Comparison of ENCODE assay signal across 8 mouse cellular contexts in the genomic region with DNA sequence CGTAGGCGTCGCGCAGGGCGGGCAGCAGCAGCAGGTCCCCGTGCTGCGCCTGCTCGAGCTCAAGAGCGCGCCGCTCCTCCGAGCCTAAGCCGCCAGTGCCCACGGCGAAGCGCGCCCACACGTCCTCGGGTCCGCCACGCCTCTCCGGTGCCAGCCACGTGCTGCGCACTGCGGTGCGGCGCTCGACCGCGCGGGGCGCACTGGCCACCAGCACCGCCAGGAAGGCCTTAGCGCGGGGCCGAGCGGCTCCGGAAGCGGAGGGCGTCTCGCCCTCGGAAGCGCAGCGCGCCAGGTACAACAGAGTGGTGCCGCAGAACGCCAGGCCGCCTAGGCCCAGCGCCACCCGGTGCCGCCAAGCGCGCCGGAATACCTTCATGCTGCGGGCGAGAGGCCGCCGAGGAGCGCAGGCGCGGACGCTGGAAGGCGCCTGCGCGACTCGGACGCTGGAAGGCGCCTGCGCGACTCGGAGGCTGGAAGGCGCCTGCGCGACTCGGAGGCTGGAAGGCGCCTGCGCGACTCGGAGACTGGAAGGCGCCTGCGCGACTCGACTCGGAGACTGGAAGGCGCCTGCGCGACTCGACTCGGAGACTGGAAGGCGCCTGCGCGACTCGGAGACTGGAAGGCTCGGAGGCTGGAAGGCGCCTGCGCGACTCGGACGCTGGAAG. TPM values are rescaled to one million over a fixed set of nuclear protein-coding genes. Genes with fewer than 3 reads are reported as not detected.
DNase-seq lines count a peak whose midpoint lies in the region; ATAC-seq lines count a peak whose summit lies in the region.

A gene (minus strand): TSS at position 409 of the 665 bp plus-strand sequence.
A gene (plus strand): TSS at position 632 of the 665 bp plus-strand sequence.

- peak; percentile 89 for ATAC-seq in embryonic facial prominence, embryonic 14.5 days (ENCODE audit: low read depth)
- peak; percentile 88 for ATAC-seq in heart, embryonic 15.5 days (replicated peaks; ENCODE audit: insufficient number of reproducible peaks, insufficient read depth, low FRiP score, low read depth)
- peak; percentile 79 for ATAC-seq in liver, embryonic 13.5 days (ENCODE audit: low read depth)
- peak; percentile 85 for ATAC-seq in stomach, embryonic 14.5 days (ENCODE audit: insufficient number of reproducible peaks, insufficient read depth, low FRiP score, low read depth)

- peak within 1 kb of the TSS; percentile 73 for H3K4me3 ChIP-seq in embryonic facial prominence, embryonic 14.5 days (ENCODE audit: low read depth, low read length)
- peak within 1 kb of the TSS; percentile 70 for H3K4me3 ChIP-seq in heart, embryonic 15.5 days
- peak within 1 kb of the TSS; percentile 85 for H3K4me3 ChIP-seq in liver, embryonic 13.5 days (replicated peaks)
- peak within 1 kb of the TSS; percentile 72 for H3K4me3 ChIP-seq in stomach, embryonic 14.5 days (ENCODE audit: low read depth, low read length)

- peak within 1 kb of the TSS; percentile 95 for H3K27ac ChIP-seq in embryonic facial prominence, embryonic 14.5 days (replicated peaks; ENCODE audit: low read depth, low read length)
- peak within 1 kb of the TSS; percentile 98 for H3K27ac ChIP-seq in heart, embryonic 15.5 days
- H3K27ac ChIP-seq in liver, embryonic 13.5 days, result peak within 1 kb of the TSS; percentile 96
- peak within 1 kb of the TSS; percentile 95 for H3K27ac ChIP-seq in stomach, embryonic 14.5 days (ENCODE audit: low read length)

- DNase-seq in A20 (ENCODE audit: low read depth, low spot score), result peak; percentile 93
- peak; percentile 86 for DNase-seq in adrenal gland, postnatal 10 days
- peak; percentile 88 for DNase-seq in embryonic facial prominence, embryonic 14.5 days (ENCODE audit: low spot score)
- peak; percentile 79 to 91 for DNase-seq in kidney, postnatal 25 days
- peak; percentile 80 for DNase-seq in liver, embryonic 13.5 days
- peak; percentile 88 to 90 for DNase-seq in natural killer cell, adult 2 months (ENCODE audit: low spot score in 2 of 2)

- 0% methylated on average over 35 of the region's 99 CpGs for WGBS in embryonic facial prominence, embryonic 14.5 days
- under 1% methylated on average over 96 of the region's 99 CpGs for WGBS in heart, embryonic 15.5 days
- under 1% methylated on average over 99 of the region's 99 CpGs for WGBS in liver, embryonic 13.5 days (ENCODE audit: insufficient replicate concordance)
- under 1% methylated on average over 98 of the region's 99 CpGs for WGBS in stomach, embryonic 14.5 days

- no peaks in the 10 kb centered on the region for H3K27me3 ChIP-seq in embryonic facial prominence, embryonic 14.5 days (replicated peaks; ENCODE audit: control insufficient read depth, insufficient read depth, low read length)
- H3K27me3 ChIP-seq in heart, embryonic 15.5 days, result no peaks in the 10 kb centered on the region
- H3K27me3 ChIP-seq in liver, embryonic 13.5 days, result no peaks in the 10 kb centered on the region
- no peaks in the 10 kb centered on the region for H3K27me3 ChIP-seq in stomach, embryonic 14.5 days (ENCODE audit: control insufficient read depth, insufficient read depth, low read length)

- H3K4me1 ChIP-seq in embryonic facial prominence, embryonic 14.5 days (ENCODE audit: control insufficient read depth, insufficient read depth, low read length), result peaks cover 17% of the 10 kb centered on the region
- H3K4me1 ChIP-seq in heart, embryonic 15.5 days (replicated peaks), result peaks cover 24% of the 10 kb centered on the region
- peaks cover 75% of the 10 kb centered on the region for H3K4me1 ChIP-seq in liver, embryonic 13.5 days (replicated peaks)
- H3K4me1 ChIP-seq in stomach, embryonic 14.5 days (ENCODE audit: control insufficient read depth, insufficient read depth, low read length), result peaks cover 15% of the 10 kb centered on the region; the same call in 1 of the 2 replicates

- peak within 1 kb of the TSS; percentile 97 for H3K4me2 ChIP-seq in embryonic facial prominence, embryonic 14.5 days (ENCODE audit: low read depth, low read length)
- H3K4me2 ChIP-seq in heart, embryonic 15.5 days, result peak within 1 kb of the TSS; percentile 92
- peak within 1 kb of the TSS; percentile 100 for H3K4me2 ChIP-seq in liver, embryonic 13.5 days
- H3K4me2 ChIP-seq in stomach, embryonic 14.5 days (replicated peaks; ENCODE audit: low read depth, low read length), result peak within 1 kb of the TSS; percentile 99

- H3K9ac ChIP-seq in embryonic facial prominence, embryonic 14.5 days (ENCODE audit: low read depth, low read length), result peak within 1 kb of the TSS; percentile 86
- H3K9ac ChIP-seq in heart, embryonic 15.5 days, result peak within 1 kb of the TSS; percentile 84
- peak within 1 kb of the TSS; percentile 92 for H3K9ac ChIP-seq in liver, embryonic 13.5 days
- peak within 1 kb of the TSS; percentile 76 for H3K9ac ChIP-seq in stomach, embryonic 14.5 days (replicated peaks; ENCODE audit: low read depth, low read length)

- H3K9me3 ChIP-seq in embryonic facial prominence, embryonic 14.5 days (ENCODE audit: control insufficient read depth, low read length), result no peaks in the 10 kb centered on the region
- no peaks in the 10 kb centered on the region for H3K9me3 ChIP-seq in heart, embryonic 15.5 days (replicated peaks)
- H3K9me3 ChIP-seq in liver, embryonic 13.5 days (replicated peaks), result no peaks in the 10 kb centered on the region
- no peaks in the 10 kb centered on the region for H3K9me3 ChIP-seq in stomach, embryonic 14.5 days (ENCODE audit: control insufficient read depth, low read depth, low read length)

- H3K36me3 ChIP-seq in embryonic facial prominence, embryonic 14.5 days (ENCODE audit: control insufficient read depth, insufficient read depth, low read length), result peaks cover 12% of the 10 kb centered on the region
- H3K36me3 ChIP-seq in heart, embryonic 15.5 days, result peaks cover 10% of the 10 kb centered on the region; the same call in 1 of the 2 replicates
- peaks cover 22% of the 10 kb centered on the region for H3K36me3 ChIP-seq in liver, embryonic 13.5 days
- H3K36me3 ChIP-seq in stomach, embryonic 14.5 days (ENCODE audit: control insufficient read depth, insufficient read depth, low read length), result peaks cover 12% of the 10 kb centered on the region; the same call in 1 of the 2 replicates

RNA-seq across cellular contexts. Expression of the first gene that starts in this region (rescaled TPM):
- total RNA-seq in adrenal gland, postnatal 10 days (2021), result 1 to 10 TPM; 5.7 to 6.1 TPM
- polyA plus RNA-seq in embryonic facial prominence, embryonic 14.5 days (2014; fragmentation: Nextera tagmentation; extraction: Ambion mirVana), result 14.7 and 17.5 TPM in 2 replicates
- polyA plus RNA-seq in heart, embryonic 15.5 days (2015; fragmentation: Nextera tagmentation; extraction: Ambion mirVana), result 7.7 and 10.0 TPM in 2 replicates
- polyA plus RNA-seq in liver, embryonic 13.5 days (2015; fragmentation: Nextera tagmentation; extraction: Ambion mirVana), result 5.5 and 6.2 TPM in 2 replicates
- 18.6 and 18.9 TPM in 2 replicates for polyA plus RNA-seq in stomach, embryonic 14.5 days (2014; fragmentation: Nextera tagmentation; extraction: Ambion mirVana)

RNA-seq across cellular contexts. Expression of the second gene that starts in this region (rescaled TPM):
- 100 to 1,000 TPM; 184 to 191 TPM for total RNA-seq in adrenal gland, postnatal 10 days (2021)
- 164 and 181 TPM in 2 replicates for polyA plus RNA-seq in embryonic facial prominence, embryonic 14.5 days (2014; fragmentation: Nextera tagmentation; extraction: Ambion mirVana)
- polyA plus RNA-seq in heart, embryonic 15.5 days (2015; fragmentation: Nextera tagmentation; extraction: Ambion mirVana), result 105 and 127 TPM in 2 replicates
- 88.2 and 91.6 TPM in 2 replicates for polyA plus RNA-seq in liver, embryonic 13.5 days (2015; fragmentation: Nextera tagmentation; extraction: Ambion mirVana)
- 163 and 171 TPM in 2 replicates for polyA plus RNA-seq in stomach, embryonic 14.5 days (2014; fragmentation: Nextera tagmentation; extraction: Ambion mirVana)

Comparison
In these comparisons a context has a peak if more than half of its experiments do, and no peak if none do; other contexts are left out.
1. Peak in every context shown above with its lines: DNase-seq, ATAC-seq, H3K4me3 ChIP-seq and H3K27ac ChIP-seq.